Mouse (Mus musculus) liver, postnatal 0 days (tissue): ENCODE measurements around the gene Twf2.

ENCODE experiments used
- CTCF ChIP-seq: sonication (generic); IDR thresholded peaks from 2 replicates; pipeline ENCODE4 v1.5.1; 2016; ENCODE audit warnings: antibody characterized with exemption, low read depth
- EP300 ChIP-seq: IDR thresholded peaks from 2 replicates; pipeline ENCODE4 v1.6.1; 2016; ENCODE audit warnings: antibody characterized with exemption, low read depth, mild to moderate bottlenecking

GRCm38 (mm10) chr9:106158037-106158491, 44.8 kb upstream of the Twf2 start, which contains the start of gene Glyctk:
- TF ChIP-seq CTCF (no peak), EP300 (peak; percentile 67)
